Mouse (Mus musculus) kidney, adult 2 months (tissue): ENCODE data around the gene Tbc1d20. TPM values are rescaled to one million over a fixed set of nuclear protein-coding genes. Genes with fewer than 3 reads are reported as not detected.
"Not testable (repeated sequence)": the region's sequence is repeated elsewhere in the genome, so short reads cannot be mapped to it uniquely, and the experiment has no call there.

Source experiments
- DNase-seq: peaks from one replicate; pipeline ENCODE4 v3.0.0; 2021
- H3K27ac ChIP-seq: fragments of 200-500 bp; 2 replicates; pipeline ENCODE4 v1.5.1; 2012; ENCODE audit warnings: low read depth, low read length, control low read depth, inconsistent platforms; ENCODE audit not compliant: insufficient read depth
- H3K27me3 ChIP-seq: fragments of 200-500 bp; replicated peaks from 2 replicates; pipeline ENCODE4 v1.6.1; 2012; ENCODE audit warnings: mild to moderate bottlenecking, moderate library complexity, low read length, inconsistent platforms; ENCODE audit not compliant: control insufficient read depth, insufficient read depth
- H3K36me3 ChIP-seq: fragments of 200-500 bp; 2 replicates; pipeline ENCODE4 v1.6.1; 2012; ENCODE audit warnings: mild to moderate bottlenecking, moderate library complexity, low read length, inconsistent platforms; ENCODE audit not compliant: control insufficient read depth, insufficient read depth
- H3K4me1 ChIP-seq: fragments of 200-500 bp; 2 replicates; pipeline ENCODE4 v1.6.1; 2011; ENCODE audit warnings: low read length; ENCODE audit not compliant: control insufficient read depth, insufficient read depth
- H3K4me3 ChIP-seq: fragments of 200-500 bp; 2 replicates; pipeline ENCODE4 v1.5.1; 2011; ENCODE audit warnings: mild to moderate bottlenecking, low read depth, low read length, control low read depth; ENCODE audit not compliant: insufficient read depth
- CTCF ChIP-seq: fragments of 200-500 bp; conservative IDR thresholded peaks from 2 replicates; pipeline ENCODE4 v1.5.1; 2011; ENCODE audit warnings: low read depth, mild to moderate bottlenecking, control low read depth, low read length, moderate library complexity, mixed read lengths; ENCODE audit not compliant: insufficient read depth, insufficient read length
- POLR2A ChIP-seq: fragments of 200-500 bp; IDR thresholded peaks from one replicate; pipeline ENCODE4 v1.6.1; 2011; ENCODE audit warnings: low read depth, low read length, control low read depth
- WGBS: fragments of 180-500 bp; shearing (Covaris S2); methylation state at CpG from one replicate; pipeline ENCODE4 v1.1.7; 2018; 5-methylcytosine and 5-hydroxymethylcytosine counted together
- polyA plus RNA-seq: library from polyadenylated mRNA; depleted of rRNA; stranded (reverse); fragments of >200 nt; gene quantifications from 2 replicates; pipeline ENCODE4 v1.2.3, GENCODE M21; 2012; rRNA removed

The Tbc1d20 gene
- polyA plus RNA-seq, 1 experiment, result 59.5 TPM

DNA sequence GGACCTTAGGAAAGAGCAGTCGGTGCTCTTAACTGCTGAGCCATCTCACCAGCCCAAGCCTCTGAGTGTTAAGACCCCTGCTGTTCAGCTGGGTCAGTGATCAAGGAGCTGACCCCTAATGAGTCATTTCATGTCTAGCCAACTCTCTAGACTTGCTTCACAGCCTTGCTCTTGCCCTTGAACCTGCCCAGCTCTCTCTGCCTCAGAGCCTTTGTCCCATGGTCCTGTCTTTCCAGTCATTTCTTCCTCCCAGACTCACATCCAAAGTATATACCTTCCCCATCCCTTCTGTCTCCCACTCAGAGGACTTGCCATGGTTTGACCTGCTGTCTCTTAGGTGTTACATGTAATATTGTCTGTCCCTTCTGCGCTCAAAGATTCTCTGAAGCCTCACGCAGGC is 63.6 kb downstream of the Tbc1d20 start:
- Histone ChIP-seq H3K27me3 (no peaks in the 10 kb centered on the region), H3K4me1 (0 out of 2 replicates have a peak, but pooled peaks cover 3% of the 10 kb centered on the region), H3K36me3 (no peaks in the 10 kb centered on the region), H3K27ac (no peak overlapping the region), H3K4me3 (no peak overlapping the region)
- DNase-seq, result no peak
- TF ChIP-seq CTCF (no peak), POLR2A (no peak)
- 86% methylated on average over 3 of the region's 3 CpGs for WGBS

DNA sequence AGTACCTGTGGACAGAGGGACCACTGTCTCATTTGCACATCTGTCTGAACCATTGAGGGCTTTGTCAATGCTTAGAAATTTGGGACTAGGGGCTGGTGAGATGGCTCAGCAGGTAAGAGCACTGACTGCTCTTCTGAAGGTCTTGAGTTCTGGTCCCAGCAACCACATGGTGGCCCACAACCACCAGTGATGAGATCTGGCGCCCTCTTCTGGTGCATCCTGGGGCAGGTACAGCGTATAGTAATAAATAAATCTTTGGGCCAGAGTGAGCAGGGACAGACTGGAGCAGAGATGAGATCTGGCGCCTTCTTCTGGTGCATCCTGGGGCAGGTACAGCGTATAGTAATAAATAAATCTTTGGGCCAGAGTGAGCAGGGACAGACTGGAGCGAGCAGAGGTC is 65.3 kb downstream of the Tbc1d20 start:
- not testable (repeated sequence) for DNase-seq, H3K27ac ChIP-seq, H3K4me1 ChIP-seq, H3K36me3 ChIP-seq, H3K27me3 ChIP-seq, H3K4me3 ChIP-seq
- peak; percentile 19; the same call in 1 of the 2 replicates for TF ChIP-seq CTCF
- 87% methylated on average over 5 of the region's 5 CpGs for WGBS

DNA sequence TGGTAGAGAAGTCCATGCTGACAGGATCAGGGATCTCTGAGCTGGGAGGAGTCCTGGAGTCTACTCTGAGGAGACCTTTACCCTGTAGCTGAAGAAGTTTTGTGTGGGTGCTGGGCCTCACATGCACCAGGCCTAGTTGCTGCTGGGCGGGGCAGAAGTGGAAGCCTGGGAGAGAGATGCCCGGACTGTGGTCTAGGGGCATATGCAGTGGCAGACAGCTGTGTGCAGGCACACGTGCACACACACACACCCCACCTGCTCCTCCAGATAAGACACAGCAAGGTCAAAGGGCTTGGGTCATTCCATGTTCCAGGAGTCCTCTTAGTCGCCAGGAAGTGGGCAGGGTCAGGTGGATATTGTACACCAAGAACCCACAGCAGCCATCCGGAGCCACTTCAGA is 66.0 kb downstream of the Tbc1d20 start:
- no peaks in the 10 kb centered on the region for H3K27me3 ChIP-seq
- no peak overlapping the region for H3K4me3 ChIP-seq
- peak; percentile 70 for DNase-seq
- peak overlapping the region; percentile 49; the same call in 1 of the 2 replicates for H3K27ac ChIP-seq
- no peaks in the 10 kb centered on the region for H3K36me3 ChIP-seq
- peaks cover 7% of the 10 kb centered on the region; the same call in 1 of the 2 replicates for H3K4me1 ChIP-seq
- TF ChIP-seq CTCF (no peak), POLR2A (no peak)
- WGBS, result 51% methylated on average over 5 of the region's 5 CpGs

- Histone ChIP-seq H3K27ac (peak overlapping the region; percentile 49; the same call in 1 of the 2 replicates), H3K4me1 (peaks cover 7% of the 10 kb centered on the region; the same call in 1 of the 2 replicates), H3K36me3 (no peaks in the 10 kb centered on the region), H3K27me3 (no peaks in the 10 kb centered on the region), H3K4me3 (no peak overlapping the region)
- TF ChIP-seq POLR2A, result no peak
- TF ChIP-seq CTCF, result no peak
- DNase-seq, result peak; percentile 88
- 37% methylated on average over 7 of the region's 7 CpGs for WGBS
Measured at GRCm38 (mm10) chr2:152360271-152360775, 66.7 kb downstream of the Tbc1d20 start.

DNA sequence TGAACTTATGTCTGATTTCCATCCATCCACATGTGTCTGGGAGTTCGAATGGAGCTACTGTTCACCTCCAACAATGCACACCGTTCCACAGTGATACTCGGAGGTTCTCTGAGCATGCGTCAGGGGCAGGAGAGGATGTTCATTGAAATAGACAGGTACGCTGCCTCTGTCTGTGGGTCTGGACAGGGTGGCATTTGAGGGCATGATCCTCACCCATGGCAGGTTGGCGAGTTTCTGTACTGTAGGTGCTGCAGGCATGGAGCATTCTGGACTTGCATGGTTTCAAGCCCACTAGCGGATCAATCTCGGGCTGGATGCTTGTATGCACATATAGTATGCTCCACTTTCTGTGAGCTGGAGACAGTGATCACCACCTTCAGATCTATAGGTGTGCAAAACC is 67.6 kb downstream of the Tbc1d20 start:
- DNase-seq, result no peak

More for the DNA sequence above, 67.6 kb downstream of the Tbc1d20 start:
- Histone ChIP-seq H3K27me3 (no peaks in the 10 kb centered on the region), H3K36me3 (no peaks in the 10 kb centered on the region), H3K27ac (0 out of 2 replicates have a peak overlapping the region, but pooled peaks have one; percentile 36), H3K4me1 (peaks cover 7% of the 10 kb centered on the region; the same call in 1 of the 2 replicates), H3K4me3 (no peak overlapping the region)
- 93% methylated on average over 8 of the region's 8 CpGs for WGBS
- TF ChIP-seq POLR2A (no peak), CTCF (no peak)

Other genes starting within 250 kb of the Tbc1d20 start
- not detected in 2 replicates for gene Scrt2, start 212.3 kb upstream of the Tbc1d20 start, polyA plus RNA-seq
- gene Srxn1, start 188.3 kb upstream of the Tbc1d20 start, polyA plus RNA-seq, result 113 and 135 TPM in 2 replicates
- gene Tcf15, start 150.3 kb upstream of the Tbc1d20 start, polyA plus RNA-seq, result 2.9 and 4.6 TPM in 2 replicates
- gene Csnk2a1, start 67.0 kb upstream of the Tbc1d20 start, polyA plus RNA-seq, result 26.1 and 35.0 TPM in 2 replicates
- gene Rbck1, start 38.8 kb downstream of the Tbc1d20 start, polyA plus RNA-seq, result 150 and 155 TPM in 2 replicates
- 1.4 and 1.5 TPM in 2 replicates for gene Trib3, start 50.2 kb downstream of the Tbc1d20 start, polyA plus RNA-seq
- 0.12 and 0.50 TPM in 2 replicates for gene Nrsn2, start 82.8 kb downstream of the Tbc1d20 start, polyA plus RNA-seq
- gene Sox12, start 104.2 kb downstream of the Tbc1d20 start, polyA plus RNA-seq, result 9.1 and 9.5 TPM in 2 replicates
- 3.8 and 4.3 TPM in 2 replicates for gene Zcchc3, start 121.2 kb downstream of the Tbc1d20 start, polyA plus RNA-seq
- gene 6820408C15Rik, start 121.8 kb downstream of the Tbc1d20 start, polyA plus RNA-seq, result 0.69 and 0.78 TPM in 2 replicates
- gene Defb23, start 170.8 kb downstream of the Tbc1d20 start, polyA plus RNA-seq, result not detected in 2 replicates
- not detected in 2 replicates for gene Defb20, start 183.2 kb downstream of the Tbc1d20 start, polyA plus RNA-seq
- gene Defb22, start 196.3 kb downstream of the Tbc1d20 start, polyA plus RNA-seq, result not detected in 2 replicates
- 1.0 and 2.0 TPM in 2 replicates for gene Defb26, start 217.9 kb downstream of the Tbc1d20 start, polyA plus RNA-seq
- 0.30 TPM in 1 of 2 replicates, not detected in the other for gene Defb28, start 224.4 kb downstream of the Tbc1d20 start, polyA plus RNA-seq
- gene Defb29, start 246.3 kb downstream of the Tbc1d20 start, polyA plus RNA-seq, result 159 and 165 TPM in 2 replicates